Mouse (Mus musculus) regulatory T cell (primary cell): ENCODE measurements at regions not wholly inside any gene's neighbourhood (a gene's known extent, or its start where the extent isn't known, plus 50 kb on each side); places are given as distances from the start of the nearest gene placed in this dataset.

Experiments used
- in situ Hi-C: fragments of 300-600 bp; cut with MboI, MseI; formaldehyde crosslinking; loops from one replicate; pipeline ENCODE4 v1.15.1; 2025; ENCODE audit warnings: high pct_unique_total_duplicates

DNA sequence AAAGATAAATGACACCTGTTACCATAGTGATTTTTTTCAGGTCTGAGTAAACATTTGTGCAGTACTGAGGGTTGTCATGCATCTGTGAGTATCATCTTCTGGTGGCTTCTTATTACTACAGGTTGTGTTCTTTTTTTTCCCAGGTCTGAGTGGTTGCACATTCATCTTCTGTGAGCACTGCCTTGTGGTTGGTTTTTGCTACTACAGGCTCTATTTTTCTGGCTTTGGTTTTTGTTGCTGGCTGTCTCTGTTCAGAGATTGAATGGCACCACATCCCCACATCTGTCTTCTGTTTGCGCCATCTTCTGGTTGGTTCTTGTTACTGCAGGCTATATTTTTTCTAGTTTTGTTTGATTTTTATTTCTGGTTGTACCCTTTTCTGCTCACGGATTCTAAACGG is 101.3 kb upstream of the Gm4070 start:
- in situ Hi-C loops = loop anchor here (25.0 kb wide), 1 partner anchor 118 kb away; no protein-coding TSS in a partner anchor

DNA sequence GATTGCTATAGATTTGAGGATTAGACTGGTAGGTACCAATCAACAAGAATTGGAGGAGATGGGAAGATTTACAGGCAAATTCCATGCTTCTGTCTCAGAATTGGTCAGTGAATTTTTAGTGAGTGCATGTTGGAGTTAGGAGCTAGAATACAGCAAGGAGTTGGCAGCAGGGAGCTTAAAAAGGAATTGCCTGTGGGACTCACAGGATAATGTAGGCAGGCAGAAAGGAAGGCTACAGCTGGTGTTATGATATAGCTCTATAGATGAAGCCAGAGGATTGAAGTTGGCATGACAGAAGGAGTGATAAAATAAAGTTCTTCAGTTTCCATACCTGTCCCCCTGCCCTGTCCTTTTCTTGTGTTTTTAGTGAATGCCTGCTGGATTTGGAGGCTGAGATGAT is 82.8 kb upstream of the Gm4070 start:
- in situ Hi-C loops = loop anchor here (5.0 kb wide), 1 partner anchor 206 kb away; no protein-coding TSS in a partner anchor

DNA sequence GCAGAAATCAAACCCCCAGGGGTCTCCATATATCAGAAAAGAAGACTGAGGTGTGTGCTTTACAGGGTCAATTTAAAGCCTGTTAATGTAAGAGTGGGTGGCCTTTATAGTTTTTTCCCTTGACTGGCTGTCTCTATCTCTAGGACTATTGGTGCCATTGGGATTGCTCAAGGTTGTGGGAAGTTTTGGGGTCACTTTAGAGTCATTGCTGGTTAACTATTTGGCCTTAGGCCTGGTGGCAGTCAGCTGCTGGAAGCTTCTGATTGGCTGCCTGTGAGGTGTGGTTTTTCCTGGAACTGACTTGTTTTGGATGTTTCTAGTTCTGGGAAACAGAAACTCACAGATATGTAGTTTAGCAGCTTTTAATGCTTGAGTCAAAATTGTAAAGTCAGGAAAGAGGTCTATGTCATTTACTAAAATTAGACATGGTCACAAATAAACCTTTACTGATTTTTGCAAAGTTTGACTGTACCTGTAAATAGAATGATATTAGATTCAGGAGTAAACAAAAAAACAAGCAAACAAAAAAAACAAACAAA is 77.9 kb upstream of the Gm4070 start:
- in situ Hi-C loops = loop anchor here (5.0 kb wide), 1 partner anchor 241 kb away; no protein-coding TSS in a partner anchor
